Mouse (Mus musculus) intestine, embryonic 15.5 days (tissue): ENCODE measurements at regions not wholly inside any gene's neighbourhood (a gene's known extent, or its start where the extent isn't known, plus 50 kb on each side); places are given as distances from the start of the nearest gene placed in this dataset.

Experiments
- ATAC-seq: fragments of 200-750 bp; cut with Nextera tagmentation; 2 replicates; pipeline ENCODE4 v1.8.0; 2017; ENCODE audit warnings: moderate TSS enrichment, moderate library complexity
- H3K27ac ChIP-seq: fragments of 300-500 bp; sonication (generic); 2 replicates; pipeline ENCODE4 v1.5.1; 2015; ENCODE audit warnings: mild to moderate bottlenecking, inconsistent platforms
- H3K27me3 ChIP-seq: fragments of 300-500 bp; sonication (generic); replicated peaks from 2 replicates; pipeline ENCODE4 v1.6.1; 2015; ENCODE audit warnings: inconsistent platforms
- H3K36me3 ChIP-seq: fragments of 300-500 bp; sonication (generic); 2 replicates; pipeline ENCODE4 v1.6.1; 2015; ENCODE audit warnings: inconsistent platforms
- H3K4me1 ChIP-seq: fragments of 300-500 bp; sonication (generic); replicated peaks from 2 replicates; pipeline ENCODE4 v1.6.1; 2015; ENCODE audit warnings: inconsistent platforms
- H3K4me2 ChIP-seq: fragments of 300-500 bp; sonication (generic); replicated peaks from 2 replicates; pipeline ENCODE4 v1.6.1; 2015; ENCODE audit warnings: mild to moderate bottlenecking, inconsistent platforms
- H3K4me3 ChIP-seq: fragments of 300-500 bp; sonication (generic); replicated peaks from 2 replicates; pipeline ENCODE4 v1.5.1; 2015; ENCODE audit warnings: inconsistent platforms
- H3K9ac ChIP-seq: fragments of 300-500 bp; sonication (generic); 2 replicates; pipeline ENCODE4 v1.6.1; 2015; ENCODE audit warnings: inconsistent platforms
- H3K9me3 ChIP-seq: fragments of 300-500 bp; sonication (generic); 2 replicates; pipeline ENCODE4 v1.6.1; 2016; ENCODE audit warnings: inconsistent platforms
- WGBS: fragments of 180-500 bp; shearing (Covaris S2); methylation state at CpG from one replicate; pipeline ENCODE4 v1.1.7; 2015; 5-methylcytosine and 5-hydroxymethylcytosine counted together

DNA sequence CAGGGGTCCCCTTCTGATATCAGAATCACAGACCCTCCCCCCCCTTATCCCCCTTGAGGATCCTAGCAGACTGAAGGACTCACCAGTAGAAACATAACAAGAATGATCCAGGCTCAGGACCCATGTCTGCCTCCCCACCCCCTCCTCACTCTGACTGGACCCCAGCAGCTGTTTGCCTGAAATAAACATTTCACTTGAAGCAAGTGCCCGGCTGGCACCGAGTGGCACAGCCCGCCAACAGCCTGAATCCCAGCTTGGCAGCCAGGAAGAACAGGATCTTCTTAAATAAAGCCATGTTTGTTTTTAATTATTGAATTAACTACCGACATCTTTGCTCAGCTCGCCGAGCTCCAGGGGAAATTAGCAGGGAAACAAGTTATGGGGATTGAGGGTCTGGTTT is 120.5 kb upstream of the Ppp1r26 start:
- H3K9me3 ChIP-seq, result no peaks in the 10 kb centered on the region
- no peaks in the 10 kb centered on the region for H3K36me3 ChIP-seq
- H3K9ac ChIP-seq, result no peak overlapping the region
- H3K27me3 ChIP-seq, result no peaks in the 10 kb centered on the region
- no peak for ATAC-seq
- no peak overlapping the region for H3K4me3 ChIP-seq
- H3K27ac ChIP-seq, result no peak overlapping the region
- H3K4me1 ChIP-seq, result no peaks in the 10 kb centered on the region
- WGBS, result 65% methylated on average over 6 of the region's 6 CpGs
- H3K4me2 ChIP-seq, result no peak overlapping the region

DNA sequence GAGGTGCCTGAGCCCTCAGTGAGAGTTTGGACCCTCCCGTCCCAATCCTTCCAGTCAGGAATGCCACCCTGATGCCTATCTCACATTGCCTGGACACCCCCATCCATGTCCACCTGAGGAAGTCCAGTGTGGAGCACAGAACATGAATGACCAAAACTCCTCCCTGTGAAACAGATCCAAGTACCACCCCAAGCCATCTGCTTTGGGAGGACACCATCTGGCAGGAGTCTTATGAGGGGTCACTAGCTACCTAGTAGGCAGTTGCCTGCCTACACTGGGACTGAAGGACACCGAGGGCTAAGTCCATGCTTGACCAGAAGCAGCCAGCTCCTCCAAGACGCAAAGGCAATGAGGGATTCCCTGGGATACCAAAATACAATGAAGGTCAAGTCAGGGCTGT is 119.9 kb upstream of the Ppp1r26 start:
- no peaks in the 10 kb centered on the region for H3K4me1 ChIP-seq
- ATAC-seq, result no peak
- H3K27ac ChIP-seq, result no peak overlapping the region
- no peaks in the 10 kb centered on the region for H3K27me3 ChIP-seq
- H3K4me2 ChIP-seq, result no peak overlapping the region
- H3K9me3 ChIP-seq, result no peaks in the 10 kb centered on the region
- H3K9ac ChIP-seq, result no peak overlapping the region
- H3K4me3 ChIP-seq, result no peak overlapping the region
- WGBS, result 93% methylated on average over 3 of the region's 3 CpGs
- no peaks in the 10 kb centered on the region for H3K36me3 ChIP-seq

GRCm38 (mm10) chr2:28329130-28329529 is 117.5 kb upstream of the Ppp1r26 start:
- Histone ChIP-seq H3K4me1 (no peaks in the 10 kb centered on the region), H3K9ac (no peak overlapping the region), H3K4me2 (no peak overlapping the region), H3K27ac (no peak overlapping the region), H3K9me3 (no peaks in the 10 kb centered on the region), H3K27me3 (no peaks in the 10 kb centered on the region), H3K4me3 (no peak overlapping the region), H3K36me3 (no peaks in the 10 kb centered on the region)
- ATAC-seq, result no peak
- 86% methylated on average over 5 of the region's 5 CpGs for WGBS

DNA sequence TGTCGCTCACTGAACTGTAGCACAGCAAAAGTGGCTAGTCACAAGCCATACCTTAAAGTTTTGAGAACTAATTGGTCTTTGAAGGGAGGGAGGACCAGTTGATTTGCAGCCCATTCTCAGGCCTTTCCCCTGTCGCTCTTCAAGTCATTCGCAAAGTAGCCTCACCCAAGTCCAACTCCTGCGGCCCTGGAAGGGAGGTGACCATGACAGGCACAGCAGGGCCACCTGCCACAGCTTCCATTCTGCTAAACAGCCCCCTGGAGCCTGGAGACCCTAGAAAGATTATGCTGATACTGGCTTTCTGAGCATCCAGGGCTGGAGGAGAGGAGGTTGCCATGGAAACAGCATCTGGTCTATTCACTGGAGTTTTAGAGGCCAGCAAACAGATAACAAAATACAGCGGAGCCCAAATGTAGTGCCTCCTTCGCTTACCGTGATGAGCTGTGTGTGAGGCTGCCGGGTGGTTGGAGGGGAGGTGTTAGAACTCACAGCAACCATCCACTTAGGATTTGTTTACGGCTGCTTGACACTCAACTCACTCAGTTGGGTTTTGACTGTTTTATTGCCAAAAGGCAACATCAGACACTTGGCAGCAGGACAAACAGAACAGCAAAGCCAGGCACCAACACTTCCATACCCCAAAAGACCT is 111.3 kb upstream of the Ppp1r26 start:
- no peaks in the 10 kb centered on the region for H3K9me3 ChIP-seq
- no peak overlapping the region for H3K4me2 ChIP-seq
- no peak overlapping the region for H3K27ac ChIP-seq
- 39% methylated on average over 9 of the region's 9 CpGs for WGBS
- no peak overlapping the region for H3K9ac ChIP-seq
- no peak overlapping the region for H3K4me3 ChIP-seq
- H3K4me1 ChIP-seq, result no peaks in the 10 kb centered on the region
- H3K36me3 ChIP-seq, result no peaks in the 10 kb centered on the region
- ATAC-seq, result no peak
- no peaks in the 10 kb centered on the region for H3K27me3 ChIP-seq

DNA sequence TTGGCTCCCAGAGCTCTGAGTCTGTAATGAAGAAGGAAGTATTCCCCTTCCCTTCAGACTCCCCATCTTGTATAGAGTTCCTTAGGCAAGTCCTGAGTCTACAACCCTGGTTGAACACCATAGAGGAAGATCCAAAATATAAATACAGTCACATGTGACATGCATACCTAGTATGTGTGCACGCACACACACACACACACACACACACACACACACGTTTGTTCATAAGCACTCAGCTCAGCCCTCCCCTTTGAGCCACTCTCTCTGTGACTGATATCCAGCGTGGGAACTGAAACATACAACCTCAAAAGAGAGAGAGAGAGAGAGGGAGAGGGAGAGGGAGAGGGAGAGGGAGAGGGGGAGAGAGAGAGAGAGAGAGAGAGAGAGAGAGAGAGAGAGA is 110.8 kb upstream of the Ppp1r26 start:
- no peaks in the 10 kb centered on the region for H3K27me3 ChIP-seq
- H3K4me1 ChIP-seq, result no peaks in the 10 kb centered on the region
- no peak overlapping the region for H3K9ac ChIP-seq
- no peak overlapping the region for H3K4me2 ChIP-seq
- ATAC-seq, result no peak
- no peak overlapping the region for H3K27ac ChIP-seq
- no peaks in the 10 kb centered on the region for H3K9me3 ChIP-seq
- H3K4me3 ChIP-seq, result no peak overlapping the region
- 45% methylated on average over 3 of the region's 3 CpGs for WGBS
- H3K36me3 ChIP-seq, result no peaks in the 10 kb centered on the region

- no peaks in the 10 kb centered on the region for H3K27me3 ChIP-seq
- H3K27ac ChIP-seq, result no peak overlapping the region
- ATAC-seq, result no peak
- WGBS, result 67% methylated on average over 17 of the region's 17 CpGs
- no peak overlapping the region for H3K9ac ChIP-seq
- no peak overlapping the region for H3K4me2 ChIP-seq
- no peaks in the 10 kb centered on the region for H3K4me1 ChIP-seq
- no peak overlapping the region for H3K4me3 ChIP-seq
- H3K36me3 ChIP-seq, result no peaks in the 10 kb centered on the region
- H3K9me3 ChIP-seq, result no peaks in the 10 kb centered on the region
Observed at GRCm38 (mm10) chr2:28336349-28337309, 110.0 kb upstream of the Ppp1r26 start.

DNA sequence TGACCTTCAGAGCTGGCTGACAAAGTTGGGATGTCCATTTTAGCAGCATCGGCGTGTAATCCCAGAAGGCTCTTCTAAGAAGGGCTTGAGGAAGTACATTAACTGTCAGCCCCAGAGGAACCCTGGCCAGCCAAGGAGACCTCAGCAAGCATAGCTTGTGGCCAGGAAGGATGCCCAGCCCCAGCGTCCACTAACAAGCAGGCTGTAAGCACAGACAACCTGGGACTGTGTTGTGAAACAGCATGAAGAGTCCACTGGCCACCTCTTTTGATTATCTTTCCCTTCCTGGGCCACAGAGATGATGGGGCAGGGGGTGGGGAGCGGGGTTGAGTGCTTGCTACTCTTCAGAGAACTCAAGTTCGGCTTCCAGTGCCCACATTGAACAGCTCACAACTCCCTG is 109.0 kb upstream of the Ppp1r26 start:
- H3K9me3 ChIP-seq, result no peaks in the 10 kb centered on the region
- WGBS, result 75% methylated on average over 5 of the region's 5 CpGs
- no peak overlapping the region for H3K4me3 ChIP-seq
- ATAC-seq, result no peak
- H3K27me3 ChIP-seq, result no peaks in the 10 kb centered on the region
- no peak overlapping the region for H3K9ac ChIP-seq
- H3K4me1 ChIP-seq, result no peaks in the 10 kb centered on the region
- H3K36me3 ChIP-seq, result no peaks in the 10 kb centered on the region
- H3K27ac ChIP-seq, result no peak overlapping the region
- H3K4me2 ChIP-seq, result no peak overlapping the region

DNA sequence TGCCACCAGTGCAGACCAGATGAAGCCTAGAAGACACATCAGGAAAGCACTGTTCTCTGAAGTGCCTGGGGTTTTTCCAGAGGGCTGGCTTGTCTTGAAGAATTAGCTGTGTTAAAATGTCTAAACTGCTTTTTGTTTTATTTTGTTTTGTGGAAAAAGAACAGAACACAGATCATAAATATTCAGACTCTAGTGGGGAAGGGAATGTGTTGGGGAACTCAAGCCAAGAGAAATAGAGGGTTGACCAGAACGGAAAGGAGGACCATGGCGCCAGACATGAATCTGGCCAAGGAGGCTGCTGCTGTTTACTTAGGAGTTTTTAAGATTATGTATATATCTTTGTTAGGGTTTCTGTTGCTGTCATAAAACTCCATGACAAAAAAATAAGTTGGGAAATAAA is 105.3 kb upstream of the Ppp1r26 start:
- no peak overlapping the region for H3K4me2 ChIP-seq
- 71% methylated on average over 2 of the region's 2 CpGs for WGBS
- H3K27ac ChIP-seq, result no peak overlapping the region
- no peaks in the 10 kb centered on the region for H3K27me3 ChIP-seq
- H3K4me3 ChIP-seq, result no peak overlapping the region
- H3K9ac ChIP-seq, result no peak overlapping the region
- H3K4me1 ChIP-seq, result no peaks in the 10 kb centered on the region
- no peaks in the 10 kb centered on the region for H3K9me3 ChIP-seq
- ATAC-seq, result no peak
- H3K36me3 ChIP-seq, result no peaks in the 10 kb centered on the region

DNA sequence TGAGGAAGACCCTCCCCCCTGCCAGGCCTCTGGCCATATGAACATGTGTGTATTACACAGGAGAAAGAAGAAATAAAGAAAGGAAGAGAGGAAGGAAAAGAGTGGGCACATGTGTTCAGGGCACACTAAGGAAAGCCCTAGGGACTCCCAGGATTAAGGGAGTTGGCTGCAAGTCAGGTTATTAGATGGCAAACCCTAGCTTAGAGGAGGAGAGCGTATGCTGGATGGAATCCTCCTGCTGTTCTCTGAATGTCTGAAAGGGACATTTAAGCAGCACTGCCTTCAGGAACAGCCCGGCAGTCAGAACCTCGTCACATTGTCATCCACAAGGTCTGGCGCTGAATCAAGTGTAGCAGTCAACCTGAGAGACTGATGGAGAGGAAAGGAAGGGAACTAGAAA is 98.1 kb upstream of the Ppp1r26 start:
- Histone ChIP-seq H3K9me3 (no peaks in the 10 kb centered on the region), H3K4me3 (no peak overlapping the region), H3K9ac (no peak overlapping the region), H3K4me1 (no peaks in the 10 kb centered on the region), H3K27ac (no peak overlapping the region), H3K27me3 (no peaks in the 10 kb centered on the region), H3K36me3 (no peaks in the 10 kb centered on the region), H3K4me2 (no peak overlapping the region)
- 73% methylated on average over 4 of the region's 4 CpGs for WGBS
- no peak for ATAC-seq

DNA sequence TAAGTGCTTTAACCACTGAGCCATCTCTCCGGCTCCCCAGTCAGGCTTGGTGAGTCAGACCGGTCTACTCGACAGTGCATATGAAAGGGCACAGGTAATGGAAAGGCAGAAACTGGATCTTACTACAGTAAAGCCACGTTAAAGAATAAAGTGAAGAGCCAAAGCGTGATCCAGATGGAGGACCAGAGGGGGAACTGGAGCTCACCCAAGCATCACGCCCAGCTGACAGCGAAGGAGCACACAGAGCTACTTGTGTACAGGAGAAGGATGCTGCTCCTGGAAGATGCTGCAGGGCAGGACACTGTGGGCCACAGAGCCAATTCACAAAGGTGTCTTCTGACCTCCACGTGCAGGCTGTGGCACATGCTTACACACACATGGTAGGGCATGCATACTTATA is 96.7 kb upstream of the Ppp1r26 start:
- no peak overlapping the region for H3K4me2 ChIP-seq
- H3K27ac ChIP-seq, result no peak overlapping the region
- H3K4me3 ChIP-seq, result no peak overlapping the region
- H3K36me3 ChIP-seq, result no peaks in the 10 kb centered on the region
- no peaks in the 10 kb centered on the region for H3K9me3 ChIP-seq
- H3K27me3 ChIP-seq, result no peaks in the 10 kb centered on the region
- H3K9ac ChIP-seq, result no peak overlapping the region
- no peak for ATAC-seq
- no peaks in the 10 kb centered on the region for H3K4me1 ChIP-seq
- WGBS, result 86% methylated on average over 8 of the region's 8 CpGs

GRCm38 (mm10) chr2:28351445-28351844 is 95.2 kb upstream of the Ppp1r26 start:
- Histone ChIP-seq H3K4me1 (no peaks in the 10 kb centered on the region), H3K4me3 (no peak overlapping the region), H3K27ac (no peak overlapping the region), H3K36me3 (no peaks in the 10 kb centered on the region), H3K9ac (no peak overlapping the region), H3K4me2 (no peak overlapping the region), H3K9me3 (no peaks in the 10 kb centered on the region), H3K27me3 (no peaks in the 10 kb centered on the region)
- 90% methylated on average over 10 of the region's 10 CpGs for WGBS
- no peak for ATAC-seq

DNA sequence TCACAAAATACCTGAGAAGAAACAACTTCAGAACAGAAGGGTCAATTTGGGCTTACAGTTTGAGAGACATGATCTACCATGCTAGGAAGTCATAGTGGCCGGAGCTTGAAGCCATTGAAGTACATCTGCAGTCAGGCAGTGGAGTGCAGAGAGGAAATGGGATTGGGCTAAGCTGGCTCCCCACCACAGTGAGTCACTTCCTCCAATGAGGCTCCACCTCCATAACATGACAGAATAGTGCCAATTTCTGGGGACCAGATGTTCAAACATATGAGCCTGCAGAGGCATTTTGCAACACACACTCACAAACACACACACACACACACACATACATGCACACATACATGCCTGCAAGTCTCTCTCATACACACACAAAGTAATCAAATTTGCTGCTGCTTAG is 93.7 kb upstream of the Ppp1r26 start:
- no peak overlapping the region for H3K9ac ChIP-seq
- no peaks in the 10 kb centered on the region for H3K27me3 ChIP-seq
- no peaks in the 10 kb centered on the region for H3K9me3 ChIP-seq
- no peak overlapping the region for H3K27ac ChIP-seq
- no peak for ATAC-seq
- H3K4me2 ChIP-seq, result no peak overlapping the region
- WGBS, result 78% methylated on average over 1 of the region's 1 CpGs
- no peaks in the 10 kb centered on the region for H3K36me3 ChIP-seq
- H3K4me1 ChIP-seq, result no peaks in the 10 kb centered on the region
- no peak overlapping the region for H3K4me3 ChIP-seq

DNA sequence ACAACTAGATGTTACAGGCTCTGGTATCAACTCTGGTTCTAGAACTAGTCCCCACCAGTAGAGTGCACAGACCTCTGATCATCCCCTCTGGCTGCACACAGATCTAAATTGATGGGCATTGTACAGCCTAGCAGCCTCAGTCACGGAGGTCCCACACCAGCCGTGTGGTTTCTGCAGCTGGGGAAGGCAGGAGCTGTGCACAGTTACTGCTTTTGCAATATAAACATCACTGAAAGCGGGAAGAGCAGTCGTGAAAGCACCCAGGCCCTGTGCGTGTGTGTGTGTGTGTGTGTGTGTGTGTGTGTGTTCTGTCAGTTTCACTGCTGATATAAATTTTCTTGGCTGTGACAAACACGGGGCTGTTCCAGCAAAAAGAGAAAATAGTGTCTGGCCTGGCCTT is 84.4 kb upstream of the Ppp1r26 start:
- H3K27me3 ChIP-seq, result no peaks in the 10 kb centered on the region
- peaks cover 4% of the 10 kb centered on the region; the same call in 1 of the 2 replicates for H3K4me1 ChIP-seq
- H3K36me3 ChIP-seq, result no peaks in the 10 kb centered on the region
- no peak overlapping the region for H3K4me2 ChIP-seq
- WGBS, result 23% methylated on average over 6 of the region's 6 CpGs
- H3K9ac ChIP-seq, result no peak overlapping the region
- peak overlapping the region; percentile 10; the same call in 1 of the 2 replicates for H3K27ac ChIP-seq
- no peaks in the 10 kb centered on the region for H3K9me3 ChIP-seq
- no peak overlapping the region for H3K4me3 ChIP-seq
- peak; percentile 59 for ATAC-seq
